Mouse (Mus musculus) embryonic facial prominence, embryonic 10.5 days (tissue): Measurements from ENCODE around the gene Rab12. TPM values are rescaled to one million over a fixed set of nuclear protein-coding genes. Genes with fewer than 3 reads are reported as not detected.

Experiments
- DNase-seq: peaks from one replicate; pipeline ENCODE4 v3.0.0-alpha.2; 2017; ENCODE audit warnings: low spot score
- H3K27ac ChIP-seq: fragments of 300-500 bp; sonication (generic); replicated peaks from 2 replicates; pipeline ENCODE4 v1.5.1; 2016; ENCODE audit warnings: mild to moderate bottlenecking
- H3K27me3 ChIP-seq: fragments of 300-500 bp; sonication (generic); replicated peaks from 2 replicates; pipeline ENCODE4 v1.6.1; 2016; ENCODE audit warnings: low read depth, mild to moderate bottlenecking; ENCODE audit not compliant: poor library complexity, severe bottlenecking
- H3K36me3 ChIP-seq: fragments of 300-500 bp; sonication (generic); replicated peaks from 2 replicates; pipeline ENCODE4 v1.6.1; 2016; ENCODE audit warnings: mild to moderate bottlenecking, moderate library complexity
- H3K4me1 ChIP-seq: fragments of 300-500 bp; sonication (generic); 2 replicates; pipeline ENCODE4 v1.6.1; 2016
- H3K4me3 ChIP-seq: fragments of 300-500 bp; sonication (generic); 2 replicates; pipeline ENCODE4 v1.5.1; 2016; ENCODE audit warnings: mild to moderate bottlenecking, moderate library complexity
- H3K9me3 ChIP-seq: fragments of 300-500 bp; sonication (generic); 2 replicates; pipeline ENCODE4 v1.6.1; 2016; ENCODE audit warnings: mild to moderate bottlenecking
- WGBS: fragments of 180-500 bp; shearing (Covaris S2); methylation state at CpG from one replicate; pipeline ENCODE4 v1.1.7; 2016; 5-methylcytosine and 5-hydroxymethylcytosine counted together
- polyA plus RNA-seq: library from polyadenylated mRNA; unstranded; fragments of >200 nt; fragmentation: Nextera tagmentation; extraction: Ambion mirVana; gene quantifications from 2 replicates; pipeline ENCODE4 v1.2.1, GENCODE M21; 2016

Gene Rab12
- polyA plus RNA-seq, 1 experiment from 2014 or later, result 27.4 TPM

DNA sequence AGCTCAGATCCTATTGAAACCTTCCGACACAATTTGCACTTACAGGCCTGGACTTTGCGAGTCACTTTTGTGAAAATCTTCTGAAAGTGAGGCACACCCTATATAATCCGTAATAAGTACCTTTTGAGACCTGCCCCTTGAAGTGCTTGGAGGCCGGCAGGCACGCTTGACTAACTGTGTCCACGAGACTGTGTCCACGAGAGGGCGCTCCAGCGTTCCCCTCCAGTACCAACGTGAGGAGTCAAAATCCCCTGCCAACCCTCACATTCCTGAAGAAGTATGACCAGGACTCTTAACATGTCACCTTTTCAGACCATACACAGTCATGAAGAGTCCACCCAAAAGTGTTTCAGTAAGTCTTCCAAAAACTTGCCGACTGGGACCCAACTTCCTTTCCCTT is 68.4 kb downstream of the Rab12 start:
- H3K36me3 ChIP-seq, result no peaks in the 10 kb centered on the region
- H3K4me1 ChIP-seq, result peaks cover 52% of the 10 kb centered on the region
- DNase-seq, result peak; percentile 90
- peak overlapping the region; percentile 86; the same call in 1 of the 2 replicates for H3K4me3 ChIP-seq
- 2% methylated on average over 11 of the region's 11 CpGs for WGBS
- no peak overlapping the region for H3K27ac ChIP-seq
- H3K27me3 ChIP-seq, result peaks cover 56% of the 10 kb centered on the region
- no peaks in the 10 kb centered on the region for H3K9me3 ChIP-seq

DNA sequence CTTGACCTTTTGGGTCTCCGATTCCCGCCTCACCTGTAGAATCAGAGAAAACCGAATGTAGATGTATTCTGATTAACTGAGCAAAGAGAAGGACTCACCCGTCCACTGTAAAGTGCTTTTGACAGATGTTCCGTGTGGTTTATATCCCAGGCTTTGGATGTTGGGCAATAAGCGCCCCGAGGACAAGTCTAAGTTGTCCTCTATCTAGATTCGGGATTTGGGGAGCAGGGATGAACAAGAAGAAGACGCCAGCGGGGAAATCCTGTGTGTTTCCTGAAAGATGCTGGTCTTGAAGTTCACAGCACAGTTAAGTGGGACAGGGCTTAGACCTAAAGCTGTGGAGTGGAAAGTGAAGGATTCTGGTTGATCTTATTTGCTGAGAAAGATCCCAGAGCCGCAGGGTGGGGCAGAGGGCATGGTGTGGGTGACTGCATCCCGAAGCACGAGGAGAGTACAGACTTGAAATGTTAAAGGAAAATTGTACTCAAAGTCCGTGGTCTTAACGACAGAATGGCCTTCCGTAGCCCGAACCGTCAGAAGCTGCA is 68.9 kb downstream of the Rab12 start:
- H3K27ac ChIP-seq, result no peak overlapping the region
- DNase-seq, result no peak
- H3K4me3 ChIP-seq, result peak overlapping the region; percentile 86
- no peaks in the 10 kb centered on the region for H3K9me3 ChIP-seq
- peaks cover 57% of the 10 kb centered on the region for H3K27me3 ChIP-seq
- no peaks in the 10 kb centered on the region for H3K36me3 ChIP-seq
- peaks cover 58% of the 10 kb centered on the region for H3K4me1 ChIP-seq
- WGBS, result 3% methylated on average over 18 of the region's 18 CpGs

DNA sequence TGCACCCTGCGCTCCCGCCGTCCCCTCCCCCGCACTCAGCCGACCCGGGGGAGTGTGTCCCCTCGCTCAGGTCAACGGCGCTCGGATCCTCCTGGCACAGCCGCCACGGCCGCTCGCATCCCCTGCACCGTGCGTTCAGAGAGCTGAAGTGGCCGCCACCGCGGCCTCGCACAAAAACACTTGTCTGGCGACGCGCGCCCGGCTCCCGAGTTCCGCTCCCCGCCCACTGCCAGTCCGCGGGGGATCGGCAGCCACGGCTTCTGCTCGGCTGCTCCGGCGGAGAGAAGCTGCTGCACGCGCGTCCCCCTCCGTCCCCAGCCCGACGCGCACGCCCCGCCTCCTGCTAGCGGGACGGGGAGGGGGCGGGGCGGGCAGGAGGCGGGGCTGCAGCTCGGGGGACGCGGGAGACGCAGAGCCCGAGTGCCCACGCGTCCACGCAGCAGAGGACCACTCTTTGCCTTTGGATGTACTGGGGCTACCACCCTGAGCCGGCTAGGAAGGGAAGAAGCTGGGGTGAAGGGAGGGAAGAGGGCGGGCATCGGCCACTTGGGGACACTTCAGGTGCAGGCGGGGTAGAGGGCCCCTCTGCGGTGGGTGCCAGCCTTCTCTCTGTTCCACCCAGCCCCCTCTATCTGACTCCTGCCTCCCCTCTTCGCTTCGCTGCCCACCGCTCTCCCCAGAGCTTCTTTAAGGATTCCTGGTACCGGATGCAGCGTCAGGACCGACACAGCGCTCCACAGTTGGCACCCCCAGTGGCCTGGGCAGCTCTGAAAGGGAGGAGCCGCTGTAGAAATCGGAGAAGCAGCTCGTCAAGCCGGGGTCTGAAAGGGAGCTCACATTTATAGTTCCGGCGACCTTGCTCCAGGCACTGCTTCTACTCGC is 69.8 kb downstream of the Rab12 start, which contains the start of gene Mtcl1:
Gene Mtcl1, minus strand, starts transcription at position 291 of the 882 bp plus-strand sequence.
- peak; percentile 88 for DNase-seq
- peak within 1 kb of the TSS; percentile 90 for H3K27ac ChIP-seq
- peaks cover 57% of the 10 kb centered on the region for H3K27me3 ChIP-seq
- H3K4me3 ChIP-seq, result peak within 1 kb of the TSS; percentile 86
- peaks cover 66% of the 10 kb centered on the region for H3K4me1 ChIP-seq
- under 1% methylated on average over 76 of the region's 76 CpGs for WGBS
- no peaks in the 10 kb centered on the region for H3K36me3 ChIP-seq
- H3K9me3 ChIP-seq, result no peaks in the 10 kb centered on the region

- Histone ChIP-seq H3K4me3 (peak overlapping the region; percentile 86), H3K4me1 (peaks cover 74% of the 10 kb centered on the region), H3K36me3 (no peaks in the 10 kb centered on the region), H3K27me3 (peaks cover 57% of the 10 kb centered on the region), H3K9me3 (no peaks in the 10 kb centered on the region), H3K27ac (peak overlapping the region; percentile 90)
- under 1% methylated on average over 136 of the region's 136 CpGs for WGBS
- peak; percentile 69 for DNase-seq
These were observed 70.8 kb downstream of the Rab12 start for GRCm38 (mm10) chr17:66448421-66449405.

GRCm38 (mm10) chr17:66447978-66448377 is 71.6 kb downstream of the Rab12 start:
- no peaks in the 10 kb centered on the region for H3K9me3 ChIP-seq
- H3K27me3 ChIP-seq, result peaks cover 56% of the 10 kb centered on the region
- H3K36me3 ChIP-seq, result no peaks in the 10 kb centered on the region
- DNase-seq, result no peak
- H3K27ac ChIP-seq, result peak overlapping the region; percentile 90
- H3K4me1 ChIP-seq, result peaks cover 75% of the 10 kb centered on the region
- peak overlapping the region; percentile 86 for H3K4me3 ChIP-seq
- 2% methylated on average over 13 of the region's 13 CpGs for WGBS

DNA sequence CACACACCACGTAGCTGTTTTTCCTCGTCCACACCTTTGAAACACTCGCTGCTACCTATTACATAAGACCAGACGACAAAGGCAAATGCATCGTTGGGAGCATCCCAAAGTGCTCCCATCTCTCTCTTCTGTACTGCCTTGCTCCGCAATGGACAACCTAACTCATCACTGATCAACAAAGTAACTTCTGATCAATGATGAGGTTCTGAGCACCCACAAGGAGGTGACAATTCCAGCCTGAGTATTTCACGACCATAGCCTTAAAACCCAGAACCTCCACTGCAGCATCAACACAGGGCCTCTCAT is 72.6 kb downstream of the Rab12 start:
- Histone ChIP-seq H3K4me1 (peaks cover 72% of the 10 kb centered on the region), H3K27me3 (peaks cover 45% of the 10 kb centered on the region), H3K36me3 (no peaks in the 10 kb centered on the region), H3K9me3 (no peaks in the 10 kb centered on the region), H3K4me3 (peak overlapping the region; percentile 86), H3K27ac (no peak overlapping the region)
- no peak for DNase-seq
- 38% methylated on average over 7 of the region's 7 CpGs for WGBS

DNA sequence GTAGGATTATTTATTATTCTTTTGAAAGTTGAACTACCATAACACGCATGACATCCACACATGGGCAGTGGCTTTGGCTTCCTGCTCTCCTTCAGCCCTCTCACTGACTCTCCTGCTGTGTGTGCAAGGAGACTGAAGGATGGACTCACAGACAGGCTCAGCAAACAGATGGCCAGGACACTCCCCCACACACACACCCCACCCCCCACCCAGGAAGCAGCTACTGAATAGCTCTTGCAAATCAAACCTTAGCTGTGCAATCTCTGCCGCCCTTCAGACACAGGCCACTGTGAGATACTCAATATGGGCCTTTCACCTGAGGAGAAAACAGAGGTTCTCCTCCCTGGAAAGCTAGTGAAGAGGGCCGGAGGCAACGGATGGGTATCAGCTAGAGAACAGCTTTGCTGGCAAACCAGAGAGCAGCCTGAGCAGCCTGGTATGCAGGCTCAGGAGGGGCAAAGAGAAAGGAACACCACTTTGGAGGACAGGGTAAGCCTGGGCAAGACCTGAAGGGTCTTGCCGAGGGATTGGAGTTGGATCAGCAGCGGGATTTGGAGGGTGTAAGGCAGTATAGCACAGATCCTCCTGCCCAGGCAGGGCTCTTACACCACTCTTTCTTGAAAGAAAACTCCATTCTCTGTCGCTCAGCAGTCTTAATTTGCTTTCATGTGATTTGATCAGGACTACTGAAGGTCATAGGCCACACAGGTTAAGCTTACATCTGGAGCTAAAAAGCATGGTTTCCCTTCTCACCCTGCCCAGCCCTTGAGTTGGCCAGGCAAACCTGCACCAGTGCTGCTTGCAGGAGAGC is 73.1 kb downstream of the Rab12 start:
- 28% methylated on average over 7 of the region's 7 CpGs for WGBS
- Histone ChIP-seq H3K4me1 (peaks cover 74% of the 10 kb centered on the region), H3K27ac (no peak overlapping the region; the same call in 1 of the 2 replicates)

More for the DNA sequence above, 73.1 kb downstream of the Rab12 start:
- Histone ChIP-seq H3K9me3 (no peaks in the 10 kb centered on the region), H3K4me3 (peak overlapping the region; percentile 86), H3K27me3 (peaks cover 40% of the 10 kb centered on the region), H3K36me3 (no peaks in the 10 kb centered on the region)
- no peak for DNase-seq

Other genes with a start within 250 kb of the Rab12 start
- 13.2 and 22.3 TPM in 2 replicates for gene Mtcl1, start 70.0 kb downstream of the Rab12 start, polyA plus RNA-seq
- gene Themis3, start 74.9 kb upstream of the Rab12 start, polyA plus RNA-seq, result not detected in 2 replicates